Mouse (Mus musculus) hindbrain, embryonic 14.5 days (tissue): ENCODE results near the gene Tctex1d2. TPM values are rescaled to one million over a fixed set of nuclear protein-coding genes. Genes with fewer than 3 reads are reported as not detected.

Experiments
- ATAC-seq: fragments of 200-750 bp; cut with Nextera tagmentation; 2 replicates; pipeline ENCODE4 v1.8.0; 2017; ENCODE audit warnings: moderate number of reproducible peaks, mild to moderate bottlenecking, moderate TSS enrichment, moderate library complexity; ENCODE audit not compliant: low FRiP score
- DNase-seq: peaks from one replicate; pipeline ENCODE4 v3.0.0-alpha.2; 2015; ENCODE audit warnings: low spot score
- H3K27ac ChIP-seq: fragments of 300-500 bp; sonication (generic); 2 replicates; pipeline ENCODE4 v1.5.1; 2014; ENCODE audit warnings: mild to moderate bottlenecking, moderate library complexity
- H3K27me3 ChIP-seq: fragments of 300-500 bp; sonication (generic); 2 replicates; pipeline ENCODE4 v1.6.1; 2014; ENCODE audit warnings: mild to moderate bottlenecking, low read length, mixed read lengths; ENCODE audit not compliant: control insufficient read depth, insufficient read depth
- H3K36me3 ChIP-seq: fragments of 300-500 bp; sonication (generic); replicated peaks from 2 replicates; pipeline ENCODE4 v1.6.1; 2014; ENCODE audit not compliant: control insufficient read depth, insufficient read depth
- H3K4me1 ChIP-seq: fragments of 300-500 bp; sonication (generic); replicated peaks from 2 replicates; pipeline ENCODE4 v1.6.1; 2014; ENCODE audit warnings: antibody characterized with exemption, low read length, mixed read lengths; ENCODE audit not compliant: control insufficient read depth, insufficient read depth
- H3K4me2 ChIP-seq: fragments of 300-500 bp; sonication (generic); replicated peaks from 2 replicates; pipeline ENCODE4 v1.6.1; 2014; ENCODE audit warnings: mild to moderate bottlenecking, moderate library complexity
- H3K4me3 ChIP-seq: fragments of 300-500 bp; sonication (generic); replicated peaks from 2 replicates; pipeline ENCODE4 v1.5.1; 2014; ENCODE audit warnings: mild to moderate bottlenecking, low read length
- H3K9ac ChIP-seq: fragments of 300-500 bp; sonication (generic); 2 replicates; pipeline ENCODE4 v1.6.1; 2014
- H3K9me3 ChIP-seq: fragments of 300-500 bp; sonication (generic); 2 replicates; pipeline ENCODE4 v1.6.1; 2016; ENCODE audit warnings: low read length; ENCODE audit not compliant: control insufficient read depth
- WGBS: fragments of 180-500 bp; shearing (Covaris S2); extraction: QIAGEN DNeasy Blood & Tissue Kit; methylation state at CpG from one replicate; pipeline ENCODE4 v1.1.7; 2014; 5-methylcytosine and 5-hydroxymethylcytosine counted together
- polyA plus RNA-seq: library from polyadenylated mRNA; unstranded; fragments of >200 nt; fragmentation: Nextera tagmentation; extraction: Ambion mirVana; gene quantifications from 2 replicates; pipeline ENCODE4 v1.2.1, GENCODE M21; 2014

Gene Tctex1d2
- polyA plus RNA-seq, 1 experiment from 2014 or later, result 49.7 TPM

DNA sequence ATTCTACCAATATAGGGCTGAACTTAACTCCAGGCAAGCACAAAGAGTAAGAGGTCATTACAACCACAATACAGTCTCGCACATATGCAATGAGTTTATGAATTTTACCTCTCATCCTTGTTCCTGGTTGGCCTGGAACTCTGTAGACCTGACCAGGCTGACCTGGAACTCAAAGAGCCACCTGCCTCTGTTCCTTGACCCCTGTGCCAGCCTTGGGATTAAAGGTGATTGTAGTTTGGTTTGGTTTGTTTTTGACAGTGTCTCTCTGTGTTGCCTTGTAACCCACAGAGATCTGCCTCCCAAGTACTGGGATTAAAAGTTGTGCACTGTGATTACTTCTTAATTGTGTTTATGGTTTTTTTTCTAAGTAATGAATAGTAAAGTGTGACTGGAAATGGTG, 37.3 kb downstream of the Tctex1d2 start:
- Histone ChIP-seq H3K36me3 (peaks cover 64% of the 10 kb centered on the region), H3K4me3 (no peak overlapping the region), H3K27ac (no peak overlapping the region), H3K9ac (no peak overlapping the region), H3K4me2 (no peak overlapping the region), H3K4me1 (no peaks in the 10 kb centered on the region), H3K27me3 (no peaks in the 10 kb centered on the region), H3K9me3 (no peaks in the 10 kb centered on the region)
- ATAC-seq (no peak), DNase-seq (no peak)
- 95% methylated on average over 1 of the region's 1 CpGs for WGBS

DNA sequence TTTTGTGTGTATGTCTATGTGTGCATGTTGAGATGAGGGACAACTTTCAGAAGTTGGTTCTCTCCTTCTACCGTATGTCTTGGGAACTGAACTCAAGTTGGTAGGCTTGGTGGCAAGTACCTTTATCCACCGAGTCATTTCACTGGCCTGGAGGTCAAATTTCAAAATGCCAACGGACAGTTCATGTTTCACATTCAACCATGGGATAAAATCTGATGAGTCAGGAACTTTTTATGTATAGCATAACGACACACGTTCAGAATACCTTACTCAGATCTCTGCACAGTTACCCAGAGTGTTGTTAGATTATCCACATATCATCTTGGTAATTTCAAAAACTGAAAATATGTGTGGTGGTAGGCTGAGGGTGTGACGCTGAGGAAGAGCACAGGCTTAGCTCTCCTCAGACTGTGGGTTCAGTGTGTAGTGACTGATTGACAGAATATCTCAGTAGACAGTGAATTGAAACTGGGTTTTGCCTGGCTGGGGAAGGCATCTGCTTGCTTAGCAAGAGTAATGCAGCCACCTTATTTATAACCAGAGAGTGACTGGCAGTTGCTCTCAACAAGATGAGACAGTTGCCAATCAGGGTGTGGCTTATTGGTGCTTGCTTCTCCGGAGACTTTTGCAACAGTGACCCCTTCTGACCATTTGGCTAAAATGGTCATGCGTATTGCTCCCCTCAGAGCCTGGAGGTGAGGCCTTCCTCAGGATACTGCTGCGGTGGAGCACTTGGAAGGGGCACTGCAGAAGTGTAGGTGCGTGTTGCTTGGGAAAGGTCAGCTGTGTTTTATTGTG, 38.3 kb downstream of the Tctex1d2 start:
- H3K4me3 ChIP-seq, result no peak overlapping the region
- H3K4me2 ChIP-seq, result no peak overlapping the region
- peaks cover 62% of the 10 kb centered on the region for H3K36me3 ChIP-seq
- ATAC-seq, result no peak
- no peak overlapping the region for H3K27ac ChIP-seq
- H3K9ac ChIP-seq, result no peak overlapping the region
- no peaks in the 10 kb centered on the region for H3K27me3 ChIP-seq
- H3K9me3 ChIP-seq, result no peaks in the 10 kb centered on the region
- no peaks in the 10 kb centered on the region for H3K4me1 ChIP-seq
- WGBS, result 71% methylated on average over 10 of the region's 10 CpGs
- peak; percentile 57 for DNase-seq

DNA sequence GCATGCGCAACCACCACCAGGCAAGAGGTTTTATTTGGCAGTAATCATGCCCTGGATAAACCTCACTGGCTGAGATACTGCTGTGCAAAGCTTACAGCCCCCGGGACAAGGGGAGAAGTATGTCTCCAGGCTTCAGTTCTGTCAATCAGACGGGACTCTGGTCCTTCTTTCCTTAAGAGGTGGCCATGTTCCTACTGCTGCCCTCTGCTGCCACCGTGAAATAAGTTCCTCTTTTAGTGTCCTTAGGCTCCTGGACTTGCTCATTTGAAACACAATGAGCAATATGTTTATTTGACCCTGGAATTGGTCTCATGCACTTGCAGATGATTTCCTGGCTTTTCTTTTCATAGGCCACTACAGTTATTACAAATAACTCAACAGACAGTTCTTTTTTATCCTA, 41.0 kb downstream of the Tctex1d2 start:
- H3K4me2 ChIP-seq, result no peak overlapping the region
- 67% methylated on average over 4 of the region's 4 CpGs for WGBS
- no peaks in the 10 kb centered on the region for H3K9me3 ChIP-seq
- no peak overlapping the region for H3K27ac ChIP-seq
- H3K36me3 ChIP-seq, result peaks cover 60% of the 10 kb centered on the region
- no peak overlapping the region for H3K4me3 ChIP-seq
- ATAC-seq (no peak), DNase-seq (no peak)
- H3K9ac ChIP-seq, result no peak overlapping the region
- H3K4me1 ChIP-seq, result no peaks in the 10 kb centered on the region
- H3K27me3 ChIP-seq, result no peaks in the 10 kb centered on the region

DNA sequence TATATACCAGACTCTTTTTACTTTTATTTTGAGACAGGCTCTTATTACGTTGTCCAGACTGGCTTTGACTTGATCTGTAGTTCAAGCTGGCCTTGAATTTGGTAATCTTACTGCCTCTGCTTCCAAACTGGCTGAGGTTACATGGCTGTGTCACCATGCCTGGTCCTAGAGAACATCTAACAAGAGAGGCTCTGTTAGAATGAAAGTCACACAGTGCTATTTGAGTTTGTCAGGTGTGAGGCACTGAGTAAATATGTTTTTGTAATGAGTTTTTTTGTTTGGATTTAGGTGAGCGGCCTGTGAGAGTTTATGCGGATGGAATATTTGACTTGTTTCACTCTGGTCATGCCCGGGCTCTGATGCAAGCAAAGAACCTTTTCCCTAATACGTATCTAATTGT, 42.2 kb downstream of the Tctex1d2 start:
- DNase-seq (no peak), ATAC-seq (no peak)
- H3K9me3 ChIP-seq, result no peaks in the 10 kb centered on the region
- no peak overlapping the region for H3K4me3 ChIP-seq
- H3K27ac ChIP-seq, result no peak overlapping the region
- H3K27me3 ChIP-seq, result no peaks in the 10 kb centered on the region
- peaks cover 54% of the 10 kb centered on the region for H3K36me3 ChIP-seq
- 97% methylated on average over 5 of the region's 5 CpGs for WGBS
- H3K4me2 ChIP-seq, result no peak overlapping the region
- H3K9ac ChIP-seq, result no peak overlapping the region
- no peaks in the 10 kb centered on the region for H3K4me1 ChIP-seq

DNA sequence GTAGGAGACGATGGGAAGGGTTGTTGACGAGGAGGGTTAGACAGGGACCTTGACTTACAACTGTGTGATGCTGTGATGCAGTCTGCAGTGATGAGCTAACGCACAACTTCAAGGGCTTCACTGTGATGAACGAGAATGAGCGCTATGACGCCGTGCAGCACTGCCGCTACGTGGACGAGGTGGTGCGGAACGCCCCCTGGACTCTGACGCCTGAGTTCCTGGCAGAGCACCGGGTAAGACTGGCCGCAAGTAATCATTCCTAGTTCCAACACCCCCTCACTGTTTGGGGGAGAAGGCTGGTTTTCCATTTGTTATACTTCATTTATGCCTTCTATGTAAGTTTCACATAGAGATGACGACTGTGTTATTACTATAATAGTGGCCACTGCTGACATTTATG, 43.4 kb downstream of the Tctex1d2 start:
- 95% methylated on average over 16 of the region's 16 CpGs for WGBS
- ATAC-seq (no peak), DNase-seq (no peak)

DNA sequence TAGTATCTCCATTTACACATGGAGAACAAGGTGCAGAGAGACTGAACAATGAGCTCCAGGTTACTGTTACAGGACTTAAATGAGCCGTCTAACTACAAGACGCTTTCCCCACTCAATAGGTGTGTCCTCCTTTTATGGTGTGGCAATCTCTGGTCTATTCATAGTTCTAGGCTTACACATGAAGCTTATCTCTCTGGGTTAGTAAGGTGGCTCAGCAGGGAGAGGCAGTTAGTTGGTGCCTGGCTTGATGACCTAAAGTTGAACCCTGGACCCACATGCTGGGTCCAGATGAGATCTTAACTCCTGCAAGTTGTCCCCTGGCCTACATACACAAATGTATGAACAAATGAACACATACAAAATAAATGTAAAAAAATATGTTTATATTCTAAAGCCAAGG, 43.9 kb downstream of the Tctex1d2 start:
- no peak overlapping the region for H3K27ac ChIP-seq
- ATAC-seq, result no peak
- H3K4me1 ChIP-seq, result no peaks in the 10 kb centered on the region
- no peak overlapping the region for H3K9ac ChIP-seq
- 94% methylated on average over 2 of the region's 2 CpGs for WGBS
- H3K36me3 ChIP-seq, result peaks cover 58% of the 10 kb centered on the region
- no peak for DNase-seq
- H3K4me2 ChIP-seq, result no peak overlapping the region
- H3K4me3 ChIP-seq, result no peak overlapping the region
- H3K9me3 ChIP-seq, result no peaks in the 10 kb centered on the region
- no peaks in the 10 kb centered on the region for H3K27me3 ChIP-seq

More for the DNA sequence above, 43.4 kb downstream of the Tctex1d2 start:
- H3K27me3 ChIP-seq, result no peaks in the 10 kb centered on the region
- no peaks in the 10 kb centered on the region for H3K4me1 ChIP-seq
- no peak overlapping the region for H3K4me2 ChIP-seq
- no peaks in the 10 kb centered on the region for H3K9me3 ChIP-seq
- H3K9ac ChIP-seq, result no peak overlapping the region
- H3K4me3 ChIP-seq, result no peak overlapping the region
- no peak overlapping the region for H3K27ac ChIP-seq
- H3K36me3 ChIP-seq, result peaks cover 57% of the 10 kb centered on the region

DNA sequence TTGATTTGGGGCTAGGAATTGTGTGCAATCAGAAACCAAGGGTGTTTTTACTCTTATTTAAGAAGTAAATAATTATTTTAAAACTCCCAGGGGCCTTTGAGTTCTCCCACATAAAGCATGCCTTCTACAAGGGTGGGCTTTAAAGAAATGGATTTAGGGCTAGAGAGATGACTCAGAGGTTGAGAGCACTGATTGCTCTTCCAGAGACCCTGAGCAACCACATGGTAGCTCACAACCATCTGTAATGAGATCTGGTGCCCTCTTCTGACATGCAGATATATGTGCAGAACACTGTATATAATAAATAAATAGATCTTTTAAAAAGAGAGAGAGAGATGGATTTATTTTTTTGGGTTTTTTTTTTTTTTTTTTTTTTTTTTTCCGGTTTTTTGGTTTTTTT, 45.4 kb downstream of the Tctex1d2 start:
- no peak for ATAC-seq
- no peak overlapping the region for H3K9ac ChIP-seq
- no peak for DNase-seq
- H3K27ac ChIP-seq, result no peak overlapping the region
- H3K4me3 ChIP-seq, result no peak overlapping the region
- H3K4me2 ChIP-seq, result no peak overlapping the region
- WGBS, result 0% methylated on average over 1 of the region's 1 CpGs
- H3K9me3 ChIP-seq, result no peaks in the 10 kb centered on the region
- peaks cover 65% of the 10 kb centered on the region for H3K36me3 ChIP-seq
- H3K27me3 ChIP-seq, result no peaks in the 10 kb centered on the region
- H3K4me1 ChIP-seq, result no peaks in the 10 kb centered on the region

DNA sequence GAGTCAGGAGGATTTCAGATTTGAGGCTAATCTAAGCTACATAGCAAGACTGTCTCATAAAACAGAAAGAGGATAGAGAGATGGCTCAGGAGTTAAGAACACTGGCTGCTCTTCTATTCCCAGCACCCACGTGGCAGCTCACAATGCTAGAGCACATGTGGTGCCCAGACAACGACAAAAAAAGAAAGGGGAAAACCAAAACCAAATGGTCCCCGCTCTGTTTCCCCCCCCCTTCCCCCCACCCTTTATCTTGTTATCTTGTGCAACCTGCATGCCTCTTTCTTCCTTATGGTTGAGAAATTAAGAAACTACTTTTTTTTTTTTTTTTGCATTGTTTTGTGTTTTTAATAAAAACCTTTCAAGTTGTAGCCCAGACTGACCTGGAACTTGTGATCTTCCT, 49.0 kb downstream of the Tctex1d2 start:
- peaks cover 82% of the 10 kb centered on the region for H3K36me3 ChIP-seq
- whole genome bisulfite sequencing, result 83% methylated on average over 3 of the region's 3 CpGs

DNA sequence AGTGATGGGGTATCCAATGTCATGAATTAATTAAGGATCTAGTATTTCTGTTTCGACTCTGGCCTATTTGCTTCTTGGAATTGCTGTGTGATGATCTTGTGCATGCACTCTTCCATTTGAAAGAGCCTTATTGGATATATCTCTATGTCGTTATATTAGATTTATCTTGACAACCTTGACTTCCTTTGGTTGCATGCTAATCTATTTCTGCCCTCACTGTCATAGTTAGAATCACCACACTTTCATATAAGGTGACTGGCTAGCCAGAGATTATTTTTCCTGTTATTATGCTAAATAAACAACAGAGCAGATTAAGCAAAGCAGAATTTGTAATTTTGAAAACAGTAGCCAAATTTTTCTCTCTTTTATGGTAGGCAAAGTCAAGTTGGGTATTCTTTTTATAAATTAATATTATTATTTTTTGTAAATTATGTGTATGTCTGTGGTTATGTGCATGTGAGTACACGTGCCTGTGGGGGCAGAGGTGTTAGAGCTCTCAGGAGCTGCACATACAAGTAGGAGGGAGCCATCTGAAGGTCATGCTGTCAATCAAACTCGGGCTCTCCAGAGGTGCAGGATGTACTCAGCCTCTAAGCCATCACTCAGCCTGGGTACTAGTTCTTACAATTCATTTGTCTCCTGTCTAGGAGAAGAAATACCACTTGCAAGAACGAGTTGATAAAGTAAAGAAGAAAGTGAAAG, 50.1 kb downstream of the Tctex1d2 start:
- no peaks in the 10 kb centered on the region for H3K9me3 ChIP-seq
- H3K4me2 ChIP-seq, result no peak overlapping the region
- DNase-seq, result no peak
- no peaks in the 10 kb centered on the region for H3K4me1 ChIP-seq
- H3K36me3 ChIP-seq, result peaks cover 81% of the 10 kb centered on the region
- no peak overlapping the region for H3K4me3 ChIP-seq
- H3K27me3 ChIP-seq, result no peaks in the 10 kb centered on the region
- no peak overlapping the region for H3K9ac ChIP-seq
- no peak for ATAC-seq
- WGBS, result 83% methylated on average over 5 of the region's 5 CpGs
- H3K27ac ChIP-seq, result no peak overlapping the region

More for the DNA sequence above, 49.0 kb downstream of the Tctex1d2 start:
- H3K9me3 ChIP-seq, result no peaks in the 10 kb centered on the region
- H3K4me1 ChIP-seq, result no peaks in the 10 kb centered on the region
- no peak for ATAC-seq
- no peak overlapping the region for H3K4me3 ChIP-seq
- no peaks in the 10 kb centered on the region for H3K27me3 ChIP-seq
- H3K4me2 ChIP-seq, result no peak overlapping the region
- no peak for DNase-seq
- H3K27ac ChIP-seq, result no peak overlapping the region
- H3K9ac ChIP-seq, result no peak overlapping the region
